Mouse (Mus musculus) retina, adult 2 months (tissue): ENCODE data around the gene Sox6.
A peak's percentile ranks its signal among the peaks of the same experiment; 100 is the strongest.
"Not testable (repeated sequence)": the region's sequence is repeated elsewhere in the genome, so short reads cannot be mapped to it uniquely, and the experiment has no call there.

Source experiments
- DNase-seq: peaks from one replicate; pipeline ENCODE4 v3.0.0-alpha.2; 2012; ENCODE audit warnings: low read depth, low spot score

Sox6 gene

DNA sequence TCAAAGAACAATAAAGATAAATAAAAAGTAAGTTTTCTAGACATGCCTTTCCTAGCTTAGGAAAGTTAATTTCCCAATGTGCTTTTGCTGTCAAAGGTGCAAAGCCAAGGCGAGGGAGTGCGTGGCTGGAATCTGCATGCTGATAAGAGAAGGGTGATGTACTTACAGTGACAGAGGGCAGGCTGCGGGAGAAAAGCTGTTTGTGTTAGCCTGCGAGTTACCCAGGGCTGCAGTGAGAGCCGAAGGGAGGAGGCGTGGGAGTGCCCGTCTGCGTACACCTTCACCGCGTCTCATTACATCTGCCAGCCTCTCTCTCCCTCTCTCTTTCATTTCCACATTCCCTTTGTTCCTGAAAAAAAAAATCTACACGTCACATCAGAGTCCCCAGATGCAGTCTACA, at the start of gene Sox6:
Sox6 (minus strand) TSS at position 286 of the 400 bp plus-strand sequence.
- DNase-seq = no peak

- DNase-seq = not testable (repeated sequence)
Observed at GRCm38 (mm10) chr7:116084366-116084765, 45.8 kb upstream of the Sox6 start, which contains the start of gene Gm4353. Gm4353 (minus strand) TSS chr7:116084635.

GRCm38 (mm10) chr7:116060739-116061138, 22.1 kb upstream of the Sox6 start:
- no peak for DNase-seq

DNA sequence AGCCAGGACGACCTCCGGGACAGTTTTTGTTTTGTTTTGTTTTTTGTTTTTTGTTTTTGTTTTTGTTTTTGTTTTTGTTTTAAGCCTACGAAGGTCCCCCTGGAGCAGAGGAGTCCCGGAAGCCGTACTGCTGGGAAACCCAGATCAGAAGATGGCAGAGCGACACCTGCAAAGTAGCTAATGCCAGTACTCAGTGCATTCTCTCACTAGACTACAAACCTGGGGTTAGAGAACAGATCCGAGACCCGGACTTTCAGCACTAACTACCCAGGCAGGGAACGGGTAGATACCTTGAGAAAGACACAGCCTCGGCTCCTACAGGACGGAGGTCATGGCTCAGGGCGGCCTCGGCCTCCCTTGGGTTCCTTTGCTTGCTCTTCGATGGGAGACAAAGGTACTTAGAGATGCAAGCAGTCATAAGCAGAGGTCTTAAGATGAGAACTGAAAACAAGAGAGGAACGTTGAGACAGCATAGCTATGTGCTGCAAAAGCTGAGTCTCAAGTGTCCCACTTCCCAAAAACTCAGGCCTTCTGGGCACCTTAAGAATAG, 1.9 kb upstream of the Sox6 start:
- DNase-seq = no peak

DNA sequence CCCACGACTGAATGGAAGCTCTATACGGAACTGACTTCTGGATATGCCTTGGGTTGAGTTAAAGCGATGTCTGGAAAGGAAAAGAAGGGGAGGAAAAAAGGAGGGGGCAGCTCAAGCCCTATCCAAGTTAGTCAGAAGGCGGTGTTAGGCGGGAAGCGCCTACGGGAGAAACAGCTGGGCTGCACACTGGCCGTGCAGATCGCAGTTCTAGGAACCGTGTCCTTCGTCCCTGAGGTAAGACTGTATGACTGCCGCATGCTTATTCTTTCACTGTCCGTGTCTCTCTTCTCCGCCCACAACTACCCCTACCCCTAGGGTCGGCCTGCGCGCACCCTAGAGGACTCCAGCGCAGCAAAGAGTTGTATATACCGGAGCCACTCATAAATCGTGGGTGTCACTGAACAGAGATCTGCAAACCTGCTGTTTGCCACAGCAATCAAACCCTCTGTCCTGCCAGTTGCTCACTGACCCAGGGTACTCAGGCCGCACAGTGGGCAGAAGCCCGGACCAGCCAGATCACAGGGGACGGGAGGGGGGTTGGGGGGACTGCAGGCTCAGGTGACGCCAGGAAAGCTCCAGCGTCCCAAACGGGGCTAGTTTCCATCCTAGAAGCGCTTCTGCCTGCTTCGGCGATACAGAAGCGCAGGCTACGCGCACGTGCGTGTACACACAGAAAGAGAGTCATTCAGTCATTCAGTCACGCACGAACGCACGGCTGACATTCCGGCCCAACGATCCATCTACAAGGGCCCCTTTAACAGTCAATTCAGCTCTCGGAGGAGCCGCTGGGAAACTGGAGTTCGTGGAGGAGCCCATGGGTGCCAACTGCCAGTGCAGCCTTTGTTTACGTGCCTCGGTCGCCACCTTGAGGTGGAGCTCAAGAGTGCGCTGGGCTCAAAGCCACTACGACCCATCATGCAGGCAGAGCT, 1.2 kb upstream of the Sox6 start:
- DNase-seq = peak; percentile 57

- DNase-seq = no peak
Observed at GRCm38 (mm10) chr7:116039196-116039537, 571 bp upstream of the Sox6 start, which contains the start of gene 1110004F10Rik. 1110004F10Rik (plus strand) TSS chr7:116039397.

GRCm38 (mm10) chr7:116038024-116038423, 572 bp downstream of the Sox6 start:
- DNase-seq = no peak

GRCm38 (mm10) chr7:116036591-116037555, 1.7 kb downstream of the Sox6 start:
- DNase-seq = no peak

DNA sequence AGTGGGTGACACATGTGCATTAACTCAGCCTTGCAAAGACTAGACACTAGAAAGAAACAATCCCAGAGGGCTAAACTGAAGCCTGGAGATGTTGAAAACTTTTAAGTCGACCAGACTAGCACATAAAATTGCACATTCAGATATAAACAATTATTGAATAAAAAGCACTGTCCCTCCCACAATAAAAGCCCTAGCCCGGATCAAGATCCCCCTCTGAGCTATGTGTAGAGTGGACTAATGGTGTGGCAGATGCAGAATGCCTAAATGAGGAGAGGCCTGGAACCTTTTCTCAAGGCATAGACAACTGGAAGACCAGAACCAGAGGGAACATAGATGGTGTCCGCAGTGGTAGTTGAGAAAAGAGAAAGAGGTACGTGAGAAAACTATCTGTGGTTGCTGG, 3.1 kb downstream of the Sox6 start:
- DNase-seq = no peak

- DNase-seq = no peak
Observed at GRCm38 (mm10) chr7:116034282-116034758, 4.3 kb downstream of the Sox6 start.

GRCm38 (mm10) chr7:116033371-116034241, 5.0 kb downstream of the Sox6 start:
- DNase-seq = no peak

DNA sequence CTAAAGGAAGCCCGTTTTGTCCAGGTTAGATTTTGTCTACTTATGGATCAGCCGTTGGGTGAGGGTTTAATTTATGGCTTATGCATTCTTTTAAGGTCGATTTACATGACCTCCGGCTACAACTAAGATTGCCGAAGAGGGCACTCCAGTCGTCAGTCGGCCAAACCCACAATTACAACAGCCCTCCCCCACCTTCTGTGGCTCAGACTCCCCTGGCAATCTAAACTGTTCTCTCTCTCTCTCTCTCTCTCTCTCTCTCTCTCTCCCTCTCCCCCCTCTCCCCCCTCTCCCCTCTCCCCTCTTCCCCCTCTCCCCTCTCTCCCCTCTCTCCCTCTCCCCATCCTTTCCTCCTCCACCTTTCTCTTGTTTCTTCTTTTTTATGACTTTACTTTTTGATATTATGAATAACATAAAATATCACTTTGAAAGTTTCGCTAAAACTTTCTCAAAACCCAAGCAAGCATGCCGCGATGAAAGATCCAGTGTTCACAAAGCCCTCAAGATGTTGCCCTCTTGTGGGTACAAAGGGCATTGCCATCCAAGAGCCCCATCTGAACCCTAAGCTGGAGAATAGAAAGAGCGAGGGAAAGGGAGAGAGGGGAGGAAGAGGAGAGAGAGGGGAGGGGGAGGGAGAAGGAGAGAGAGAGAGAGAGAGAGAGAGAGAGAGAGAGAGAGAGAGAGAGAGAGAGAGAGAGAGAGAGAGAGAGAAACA, 5.8 kb downstream of the Sox6 start:
- DNase-seq = peak; percentile 46

- no peak for DNase-seq
Observed at GRCm38 (mm10) chr7:116031718-116032595, 6.6 kb downstream of the Sox6 start.

- no peak for DNase-seq
Observed at GRCm38 (mm10) chr7:116031388-116031717, 7.2 kb downstream of the Sox6 start.

DNA sequence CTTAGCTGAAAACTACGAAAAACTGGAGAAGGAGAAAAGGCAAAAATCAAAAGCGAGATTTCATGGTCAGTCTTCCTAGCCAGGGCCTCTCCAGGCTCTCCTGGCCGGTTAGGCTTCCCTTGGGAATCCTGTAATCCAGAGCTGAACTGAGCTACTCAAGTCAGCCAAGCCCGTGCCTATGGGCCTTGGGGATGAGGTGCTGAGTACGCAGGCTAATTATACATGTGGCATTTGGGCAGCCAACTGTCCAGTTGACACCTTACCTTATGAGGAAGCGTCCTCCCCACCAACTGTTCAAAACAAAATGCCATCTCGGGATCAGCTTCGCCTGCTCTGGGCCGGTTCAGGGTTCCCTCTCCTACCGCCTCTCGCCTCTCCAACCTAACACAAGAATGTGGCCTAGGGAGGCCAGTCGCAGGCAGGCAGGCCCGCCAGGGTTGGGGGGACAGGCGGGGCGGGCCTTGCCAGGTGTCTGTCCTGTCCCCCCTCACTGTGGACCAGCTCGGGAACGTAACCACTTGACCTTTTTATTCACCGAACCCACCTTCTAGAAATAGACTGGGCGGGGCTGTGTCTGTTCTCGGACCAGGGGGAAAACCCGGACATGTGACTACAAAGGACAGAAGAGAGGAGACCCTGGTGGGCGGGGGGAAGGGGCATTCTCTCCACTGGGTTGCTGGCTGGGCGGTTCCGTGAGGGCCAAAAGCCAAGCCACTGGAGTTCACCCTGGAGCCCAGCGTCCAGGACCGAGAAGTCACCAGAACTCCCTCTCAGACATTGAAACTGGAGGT, 7.8 kb downstream of the Sox6 start:
- DNase-seq = no peak

- no peak for DNase-seq
Observed at GRCm38 (mm10) chr7:116029991-116030390, 8.6 kb downstream of the Sox6 start.

DNA sequence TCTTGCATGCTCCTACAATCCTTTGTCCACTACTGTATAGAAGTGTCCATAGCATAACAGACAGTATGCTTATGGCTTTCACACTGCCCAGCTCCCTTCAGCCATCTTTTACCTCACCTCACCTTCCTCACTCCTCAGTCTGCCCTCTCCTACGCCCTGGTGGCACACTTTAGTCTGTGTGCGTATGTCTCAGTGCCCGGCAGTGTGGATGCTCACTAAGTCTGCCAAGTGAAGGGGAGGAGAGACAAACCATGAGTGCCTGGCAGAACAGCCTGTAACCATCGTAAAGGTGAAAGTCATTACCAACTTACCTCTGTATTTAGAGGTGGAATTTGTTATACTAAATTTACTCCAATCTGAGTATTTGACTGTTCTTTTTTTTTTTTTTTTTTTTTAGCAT, 35.9 kb downstream of the Sox6 start:
- DNase-seq = no peak

- no peak for DNase-seq
Observed at GRCm38 (mm10) chr7:115988109-115988779, 50.4 kb downstream of the Sox6 start.
